Mouse (Mus musculus) bone marrow macrophage, adult 2 months (primary cell): ENCODE measurements around the gene Cyp26b1. TPM values are rescaled to one million over a fixed set of nuclear protein-coding genes. Genes with fewer than 3 reads are reported as not detected.
"Not testable (repeated sequence)": the region's sequence is repeated elsewhere in the genome, so short reads cannot be mapped to it uniquely, and the experiment has no call there.

Experiments
- H3K27ac ChIP-seq: 2 replicates; pipeline ENCODE4 v1.5.1; 2012; ENCODE audit warnings: low read depth, low read length; ENCODE audit not compliant: insufficient read depth
- H3K4me1 ChIP-seq: 2 replicates; pipeline ENCODE4 v1.6.1; 2012; ENCODE audit warnings: low read length; ENCODE audit not compliant: control insufficient read depth, insufficient read depth
- H3K4me3 ChIP-seq: 2 replicates; pipeline ENCODE4 v1.5.1; 2012; ENCODE audit warnings: mild to moderate bottlenecking, low read length, moderate library complexity; ENCODE audit not compliant: insufficient read depth
- CTCF ChIP-seq: IDR thresholded peaks from 2 replicates; pipeline ENCODE4 v1.5.1; 2012; ENCODE audit warnings: low read depth, mild to moderate bottlenecking, low read length, moderate library complexity
- POLR2A ChIP-seq: IDR thresholded peaks from 2 replicates; pipeline ENCODE4 v1.6.1; 2012; ENCODE audit warnings: mild to moderate bottlenecking, low read depth, low read length, borderline replicate concordance
- polyA plus RNA-seq: library from polyadenylated mRNA; stranded (reverse); fragments of >200 nt; gene quantifications from 2 replicates; pipeline ENCODE4 v1.2.4, GENCODE M21; 2012; ENCODE audit not compliant: missing spikeins, insufficient read depth, insufficient read length

The Cyp26b1 gene
- polyA plus RNA-seq, 1 experiment = 0.16 TPM

- TF ChIP-seq CTCF = no peak
- TF ChIP-seq POLR2A = no peak
- Histone ChIP-seq H3K4me1 (no peaks in the 10 kb centered on the region), H3K4me3 (no peak overlapping the region), H3K27ac (no peak overlapping the region)
Measured at GRCm38 (mm10) chr6:84613561-84613960, 19.9 kb upstream of the Cyp26b1 start.

- no peak overlapping the region for H3K27ac ChIP-seq
- TF ChIP-seq CTCF (no peak), POLR2A (no peak)
Measured at GRCm38 (mm10) chr6:84601136-84601889, 7.6 kb upstream of the Cyp26b1 start.

GRCm38 (mm10) chr6:84599296-84599695 lies 5.6 kb upstream of the Cyp26b1 start:
- H3K4me3 ChIP-seq, H3K4me1 ChIP-seq, H3K27ac ChIP-seq: not testable (repeated sequence)

More at GRCm38 (mm10) chr6:84601136-84601889, 7.6 kb upstream of the Cyp26b1 start:
- Histone ChIP-seq H3K4me1 (no peaks in the 10 kb centered on the region), H3K4me3 (no peak overlapping the region)

GRCm38 (mm10) chr6:84598725-84599124 lies 5.0 kb upstream of the Cyp26b1 start:
- TF ChIP-seq CTCF (no peak), POLR2A (no peak)

GRCm38 (mm10) chr6:84594626-84595025 lies 918 bp upstream of the Cyp26b1 start:
- H3K27ac ChIP-seq = no peak overlapping the region
- no peak overlapping the region for H3K4me3 ChIP-seq
- no peak for TF ChIP-seq CTCF
- no peaks in the 10 kb centered on the region for H3K4me1 ChIP-seq

More at GRCm38 (mm10) chr6:84598725-84599124, 5.0 kb upstream of the Cyp26b1 start:
- H3K4me1 ChIP-seq = no peaks in the 10 kb centered on the region
- no peak overlapping the region for H3K4me3 ChIP-seq
- no peak overlapping the region for H3K27ac ChIP-seq

GRCm38 (mm10) chr6:84590961-84591745 lies 2.6 kb downstream of the Cyp26b1 start:
- no peak for TF ChIP-seq CTCF
- no peak for TF ChIP-seq POLR2A
- no peak overlapping the region for H3K27ac ChIP-seq
- no peaks in the 10 kb centered on the region for H3K4me1 ChIP-seq
- H3K4me3 ChIP-seq = no peak overlapping the region

- Histone ChIP-seq H3K4me3 (no peak overlapping the region), H3K4me1 (peaks cover 2% of the 10 kb centered on the region; the same call in 1 of the 2 replicates), H3K27ac (no peak overlapping the region)
- TF ChIP-seq POLR2A = no peak
- TF ChIP-seq CTCF = peak; percentile 51
Measured at GRCm38 (mm10) chr6:84589742-84590686, 3.7 kb downstream of the Cyp26b1 start.

- no peak for TF ChIP-seq POLR2A
- TF ChIP-seq CTCF = no peak
- peaks cover 3% of the 10 kb centered on the region; the same call in 1 of the 2 replicates for H3K4me1 ChIP-seq
- H3K27ac ChIP-seq = no peak overlapping the region
- peak overlapping the region; percentile 45 for H3K4me3 ChIP-seq
Measured at GRCm38 (mm10) chr6:84588895-84589652, 4.6 kb downstream of the Cyp26b1 start.

GRCm38 (mm10) chr6:84588221-84588894 lies 5.3 kb downstream of the Cyp26b1 start:
- H3K4me1 ChIP-seq = peaks cover 9% of the 10 kb centered on the region
- TF ChIP-seq POLR2A (no peak), CTCF (no peak)
- peak overlapping the region; percentile 45 for H3K4me3 ChIP-seq
- no peak overlapping the region for H3K27ac ChIP-seq
